Mouse (Mus musculus) intestine, embryonic 15.5 days (tissue): ENCODE data around the gene Phf2. TPM values are rescaled to one million over a fixed set of nuclear protein-coding genes. Genes with fewer than 3 reads are reported as not detected.

Experiments
- ATAC-seq: fragments of 200-750 bp; cut with Nextera tagmentation; 2 replicates; pipeline ENCODE4 v1.8.0; 2017; ENCODE audit warnings: moderate TSS enrichment, moderate library complexity
- H3K27ac ChIP-seq: fragments of 300-500 bp; sonication (generic); 2 replicates; pipeline ENCODE4 v1.5.1; 2015; ENCODE audit warnings: mild to moderate bottlenecking, inconsistent platforms
- H3K27me3 ChIP-seq: fragments of 300-500 bp; sonication (generic); replicated peaks from 2 replicates; pipeline ENCODE4 v1.6.1; 2015; ENCODE audit warnings: inconsistent platforms
- H3K36me3 ChIP-seq: fragments of 300-500 bp; sonication (generic); 2 replicates; pipeline ENCODE4 v1.6.1; 2015; ENCODE audit warnings: inconsistent platforms
- H3K4me1 ChIP-seq: fragments of 300-500 bp; sonication (generic); replicated peaks from 2 replicates; pipeline ENCODE4 v1.6.1; 2015; ENCODE audit warnings: inconsistent platforms
- H3K4me2 ChIP-seq: fragments of 300-500 bp; sonication (generic); replicated peaks from 2 replicates; pipeline ENCODE4 v1.6.1; 2015; ENCODE audit warnings: mild to moderate bottlenecking, inconsistent platforms
- H3K4me3 ChIP-seq: fragments of 300-500 bp; sonication (generic); replicated peaks from 2 replicates; pipeline ENCODE4 v1.5.1; 2015; ENCODE audit warnings: inconsistent platforms
- H3K9ac ChIP-seq: fragments of 300-500 bp; sonication (generic); 2 replicates; pipeline ENCODE4 v1.6.1; 2015; ENCODE audit warnings: inconsistent platforms
- H3K9me3 ChIP-seq: fragments of 300-500 bp; sonication (generic); 2 replicates; pipeline ENCODE4 v1.6.1; 2016; ENCODE audit warnings: inconsistent platforms
- WGBS: fragments of 180-500 bp; shearing (Covaris S2); methylation state at CpG from one replicate; pipeline ENCODE4 v1.1.7; 2015; 5-methylcytosine and 5-hydroxymethylcytosine counted together
- polyA plus RNA-seq: library from polyadenylated mRNA; unstranded; fragments of >200 nt; fragmentation: Nextera tagmentation; extraction: Ambion mirVana; gene quantifications from 2 replicates; pipeline ENCODE4 v1.2.1, GENCODE M21; 2015

Phf2 gene
- polyA plus RNA-seq, 1 experiment from 2014 or later: 5.5 TPM

- Histone ChIP-seq H3K4me3 (no peak overlapping the region), H3K27me3 (no peaks in the 10 kb centered on the region), H3K27ac (no peak overlapping the region), H3K9ac (no peak overlapping the region), H3K36me3 (peaks cover 9% of the 10 kb centered on the region), H3K4me2 (no peak overlapping the region), H3K4me1 (0 out of 2 replicates have a peak, but pooled peaks cover 4% of the 10 kb centered on the region), H3K9me3 (no peaks in the 10 kb centered on the region)
- ATAC-seq: no peak; the same call in 1 of the 2 replicates
- 37% methylated on average over 13 of the region's 14 CpGs for WGBS
Observed at GRCm38 (mm10) chr13:48798256-48798771, 72.6 kb downstream of the Phf2 start.

GRCm38 (mm10) chr13:48796906-48797305 is 74.0 kb downstream of the Phf2 start:
- H3K27me3 ChIP-seq: no peaks in the 10 kb centered on the region
- 47% methylated on average over 11 of the region's 11 CpGs for WGBS
- H3K4me1 ChIP-seq: 0 out of 2 replicates have a peak, but pooled peaks cover 4% of the 10 kb centered on the region
- H3K9me3 ChIP-seq: no peaks in the 10 kb centered on the region
- H3K36me3 ChIP-seq: peaks cover 5% of the 10 kb centered on the region; the same call in 1 of the 2 replicates
- H3K27ac ChIP-seq: no peak overlapping the region
- no peak overlapping the region for H3K9ac ChIP-seq
- H3K4me2 ChIP-seq: no peak overlapping the region
- H3K4me3 ChIP-seq: no peak overlapping the region
- no peak for ATAC-seq

- no peak overlapping the region for H3K4me3 ChIP-seq
- H3K9me3 ChIP-seq: no peaks in the 10 kb centered on the region
- no peak overlapping the region for H3K9ac ChIP-seq
- H3K27ac ChIP-seq: no peak overlapping the region
- H3K27me3 ChIP-seq: no peaks in the 10 kb centered on the region
- ATAC-seq: no peak
- 83% methylated on average over 6 of the region's 6 CpGs for WGBS
- 0 out of 2 replicates have a peak, but pooled peaks cover 4% of the 10 kb centered on the region for H3K4me1 ChIP-seq
- H3K4me2 ChIP-seq: no peak overlapping the region
- H3K36me3 ChIP-seq: no peaks in the 10 kb centered on the region
Observed at GRCm38 (mm10) chr13:48795711-48796110, 75.2 kb downstream of the Phf2 start.

GRCm38 (mm10) chr13:48784594-48785298 is 86.2 kb downstream of the Phf2 start:
- ATAC-seq: no peak
- Histone ChIP-seq H3K27me3 (no peaks in the 10 kb centered on the region), H3K4me2 (no peak overlapping the region), H3K9ac (no peak overlapping the region), H3K27ac (no peak overlapping the region), H3K4me3 (no peak overlapping the region), H3K36me3 (no peaks in the 10 kb centered on the region), H3K4me1 (peaks cover 15% of the 10 kb centered on the region; the same call in 1 of the 2 replicates), H3K9me3 (no peaks in the 10 kb centered on the region)
- 79% methylated on average over 8 of the region's 8 CpGs for WGBS

GRCm38 (mm10) chr13:48784151-48784550 is 86.8 kb downstream of the Phf2 start:
- no peak overlapping the region for H3K27ac ChIP-seq
- no peaks in the 10 kb centered on the region for H3K9me3 ChIP-seq
- H3K9ac ChIP-seq: no peak overlapping the region
- 55% methylated on average over 8 of the region's 8 CpGs for WGBS
- H3K36me3 ChIP-seq: no peaks in the 10 kb centered on the region
- H3K27me3 ChIP-seq: no peaks in the 10 kb centered on the region
- H3K4me1 ChIP-seq: peaks cover 15% of the 10 kb centered on the region; the same call in 1 of the 2 replicates
- no peak overlapping the region for H3K4me3 ChIP-seq
- ATAC-seq: no peak
- H3K4me2 ChIP-seq: no peak overlapping the region

GRCm38 (mm10) chr13:48782727-48783725 is 87.9 kb downstream of the Phf2 start:
- H3K4me1 ChIP-seq: peaks cover 15% of the 10 kb centered on the region; the same call in 1 of the 2 replicates
- no peaks in the 10 kb centered on the region for H3K36me3 ChIP-seq
- H3K9me3 ChIP-seq: no peaks in the 10 kb centered on the region
- H3K9ac ChIP-seq: 0 out of 2 replicates have a peak overlapping the region, but pooled peaks have one; percentile 1
- H3K27me3 ChIP-seq: no peaks in the 10 kb centered on the region
- H3K4me2 ChIP-seq: peak overlapping the region; percentile 32
- H3K27ac ChIP-seq: 0 out of 2 replicates have a peak overlapping the region, but pooled peaks have one; percentile 13
- peak; percentile 96 for ATAC-seq
- H3K4me3 ChIP-seq: no peak overlapping the region
- WGBS: 33% methylated on average over 27 of the region's 27 CpGs

GRCm38 (mm10) chr13:48780345-48781010 is 90.4 kb downstream of the Phf2 start:
- no peak overlapping the region; the same call in 1 of the 2 replicates for H3K27ac ChIP-seq

GRCm38 (mm10) chr13:48779592-48780344 is 91.2 kb downstream of the Phf2 start:
- no peak overlapping the region; the same call in 1 of the 2 replicates for H3K27ac ChIP-seq
- no peak overlapping the region for H3K4me3 ChIP-seq
- no peaks in the 10 kb centered on the region for H3K27me3 ChIP-seq
- H3K9ac ChIP-seq: no peak overlapping the region
- peaks cover 15% of the 10 kb centered on the region; the same call in 1 of the 2 replicates for H3K4me1 ChIP-seq
- H3K36me3 ChIP-seq: no peaks in the 10 kb centered on the region
- H3K9me3 ChIP-seq: no peaks in the 10 kb centered on the region
- WGBS: 43% methylated on average over 11 of the region's 11 CpGs
- no peak for ATAC-seq
- no peak overlapping the region for H3K4me2 ChIP-seq

More at GRCm38 (mm10) chr13:48780345-48781010, 90.4 kb downstream of the Phf2 start:
- Histone ChIP-seq H3K9me3 (no peaks in the 10 kb centered on the region), H3K4me3 (no peak overlapping the region), H3K27me3 (no peaks in the 10 kb centered on the region), H3K9ac (no peak overlapping the region), H3K4me1 (peaks cover 15% of the 10 kb centered on the region; the same call in 1 of the 2 replicates), H3K4me2 (no peak overlapping the region), H3K36me3 (no peaks in the 10 kb centered on the region)
- ATAC-seq: no peak
- WGBS: 53% methylated on average over 9 of the region's 9 CpGs

- ATAC-seq: no peak
- no peaks in the 10 kb centered on the region for H3K36me3 ChIP-seq
- peaks cover 15% of the 10 kb centered on the region; the same call in 1 of the 2 replicates for H3K4me1 ChIP-seq
- no peak overlapping the region for H3K27ac ChIP-seq
- H3K9ac ChIP-seq: no peak overlapping the region
- 57% methylated on average over 4 of the region's 4 CpGs for WGBS
- H3K27me3 ChIP-seq: no peaks in the 10 kb centered on the region
- H3K4me2 ChIP-seq: no peak overlapping the region
- H3K4me3 ChIP-seq: no peak overlapping the region
- no peaks in the 10 kb centered on the region for H3K9me3 ChIP-seq
Observed at GRCm38 (mm10) chr13:48778138-48778537, 92.8 kb downstream of the Phf2 start.

- Histone ChIP-seq H3K36me3 (no peaks in the 10 kb centered on the region), H3K9ac (no peak overlapping the region), H3K27ac (no peak overlapping the region), H3K4me3 (no peak overlapping the region), H3K27me3 (no peaks in the 10 kb centered on the region), H3K9me3 (no peaks in the 10 kb centered on the region), H3K4me2 (no peak overlapping the region), H3K4me1 (no peaks in the 10 kb centered on the region)
- WGBS: 61% methylated on average over 7 of the region's 7 CpGs
- no peak for ATAC-seq
Observed at GRCm38 (mm10) chr13:48774506-48774905, 96.4 kb downstream of the Phf2 start.

GRCm38 (mm10) chr13:48768109-48768508 is 102.8 kb downstream of the Phf2 start:
- no peak overlapping the region for H3K27ac ChIP-seq
- no peaks in the 10 kb centered on the region for H3K36me3 ChIP-seq
- 76% methylated on average over 11 of the region's 11 CpGs for WGBS
- ATAC-seq: no peak
- peaks cover 12% of the 10 kb centered on the region for H3K27me3 ChIP-seq
- H3K4me1 ChIP-seq: no peaks in the 10 kb centered on the region
- H3K4me3 ChIP-seq: no peak overlapping the region
- H3K9me3 ChIP-seq: no peaks in the 10 kb centered on the region
- H3K9ac ChIP-seq: no peak overlapping the region
- H3K4me2 ChIP-seq: no peak overlapping the region
